Mouse (Mus musculus): ENCODE data around the gene Herpud1. TPM values are rescaled to one million over a fixed set of nuclear protein-coding genes. Genes with fewer than 3 reads are reported as not detected.
"Not testable (repeated sequence)": the region's sequence is repeated elsewhere in the genome, so short reads cannot be mapped to it uniquely, and the experiment has no call there.

Herpud1 gene
- polyA plus RNA-seq, 1 experiment from 2014 or later = 167 TPM

DNA sequence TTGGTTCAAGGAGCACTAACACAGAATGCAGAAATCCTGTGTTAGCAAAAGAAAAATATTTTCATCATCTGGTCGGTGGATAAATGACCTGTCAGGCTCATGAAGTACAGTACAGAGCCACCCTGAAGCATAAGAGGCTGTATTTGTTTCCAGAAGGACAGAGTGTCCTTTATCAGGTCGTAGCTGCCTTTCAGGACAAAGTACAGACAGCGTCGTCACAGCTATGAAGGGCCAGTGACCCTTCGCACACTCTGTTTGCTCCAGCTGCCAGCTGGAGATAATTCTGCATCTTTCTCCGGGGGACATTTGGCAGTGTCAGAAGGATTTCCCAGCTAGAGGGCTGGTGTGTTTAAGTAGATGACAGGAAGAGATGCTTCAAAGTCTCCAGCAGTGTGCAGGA, 6.4 kb downstream of the Herpud1 start:
- no peaks in the 10 kb centered on the region for H3K9me3 ChIP-seq (replicated peaks; ENCODE audit: control insufficient read depth, low read length)
- no peak overlapping the region for H3K4me2 ChIP-seq (ENCODE audit: low read depth, low read length)
- H3K4me3 ChIP-seq (replicated peaks; ENCODE audit: low read length) = no peak overlapping the region
- H3K4me1 ChIP-seq (ENCODE audit: control insufficient read depth, insufficient read depth, low read length) = peaks cover 7% of the 10 kb centered on the region; the same call in 1 of the 2 replicates
- H3K27ac ChIP-seq (ENCODE audit: low read length) = no peak overlapping the region
- 49% methylated on average over 6 of the region's 6 CpGs for WGBS
- ATAC-seq (ENCODE audit: insufficient read depth, low FRiP score) = no peak
- H3K9ac ChIP-seq (ENCODE audit: low read length) = no peak overlapping the region
- peaks cover 64% of the 10 kb centered on the region for H3K36me3 ChIP-seq (ENCODE audit: control insufficient read depth, insufficient read depth, low read length)
- no peaks in the 10 kb centered on the region for H3K27me3 ChIP-seq (ENCODE audit: control insufficient read depth, insufficient read depth, low read length)

DNA sequence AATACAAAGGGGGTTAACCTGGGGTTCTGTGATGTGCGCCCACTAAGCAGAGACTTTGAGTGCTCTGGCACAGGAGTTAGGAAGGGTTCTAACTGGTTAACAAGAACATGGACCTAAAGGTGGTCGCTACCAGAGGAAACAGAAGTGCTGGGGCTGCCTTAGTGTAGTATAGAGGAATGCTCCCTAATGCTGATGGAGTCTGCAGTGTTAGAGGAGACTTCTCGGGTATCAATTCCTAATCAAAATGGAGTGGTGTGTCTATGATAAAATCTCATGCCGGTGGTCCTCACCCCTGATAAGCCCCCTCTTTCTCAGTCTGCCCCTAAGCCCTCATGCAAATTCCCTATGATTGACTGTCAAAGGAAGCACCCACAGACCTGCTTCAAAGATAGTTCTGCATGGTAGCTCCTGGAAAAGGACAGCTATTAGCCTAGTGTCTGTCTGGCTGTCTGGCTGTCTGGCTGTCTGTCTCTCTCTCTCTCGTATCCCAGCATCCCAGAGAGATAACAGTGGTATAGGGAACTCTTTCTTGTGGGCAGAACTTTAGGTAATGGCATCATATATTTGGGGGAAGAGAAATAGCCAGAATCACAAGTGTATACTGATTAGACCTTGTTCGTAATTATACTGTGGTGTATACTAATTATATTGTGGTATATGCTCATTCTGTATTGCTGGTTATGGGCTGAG, 9.8 kb downstream of the Herpud1 start:
- H3K36me3 ChIP-seq (ENCODE audit: control insufficient read depth, insufficient read depth, low read length) = peaks cover 46% of the 10 kb centered on the region

DNA sequence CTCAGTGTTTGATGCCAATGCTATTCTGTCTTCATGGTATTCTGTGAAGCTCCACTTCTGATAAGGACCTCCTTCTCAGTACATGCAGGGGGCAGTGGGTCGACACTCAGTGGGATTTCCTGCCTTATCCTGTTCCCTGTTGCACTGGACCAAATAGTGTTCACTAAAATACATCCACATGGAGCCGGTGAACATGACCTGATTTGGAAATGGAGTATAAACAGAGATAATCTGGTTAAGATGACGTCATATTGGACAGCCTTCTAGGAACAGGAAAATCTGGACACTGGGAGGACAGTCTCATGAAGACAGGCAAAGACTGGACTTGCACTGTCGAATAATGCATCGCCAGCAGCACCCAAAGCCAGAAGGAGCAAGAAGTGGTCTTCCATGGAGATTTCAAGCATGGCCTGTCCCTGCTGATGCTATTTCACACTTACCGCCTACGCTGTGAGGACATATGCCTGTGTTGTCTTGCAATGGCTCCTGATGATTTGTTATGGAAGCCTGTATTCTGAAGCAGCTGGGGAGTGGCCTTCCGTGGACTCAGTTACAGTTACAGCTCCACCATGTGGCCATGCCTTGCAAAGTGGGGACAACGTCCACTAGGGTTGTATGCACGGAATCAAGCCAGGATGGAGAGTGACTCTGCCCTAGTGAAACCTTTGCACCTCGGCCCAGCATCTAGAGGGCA, 10.9 kb downstream of the Herpud1 start:
- 55% methylated on average over 11 of the region's 11 CpGs for WGBS
- no peak overlapping the region for H3K4me3 ChIP-seq (replicated peaks; ENCODE audit: low read length)
- H3K9ac ChIP-seq (ENCODE audit: low read length) = no peak overlapping the region
- no peak overlapping the region for H3K27ac ChIP-seq (ENCODE audit: low read length)
- no peaks in the 10 kb centered on the region for H3K27me3 ChIP-seq (ENCODE audit: control insufficient read depth, insufficient read depth, low read length)
- no peak overlapping the region for H3K4me2 ChIP-seq (ENCODE audit: low read depth, low read length)
- H3K9me3 ChIP-seq (replicated peaks; ENCODE audit: control insufficient read depth, low read length) = no peaks in the 10 kb centered on the region
- H3K4me1 ChIP-seq (ENCODE audit: control insufficient read depth, insufficient read depth, low read length) = no peaks in the 10 kb centered on the region
- H3K36me3 ChIP-seq (ENCODE audit: control insufficient read depth, insufficient read depth, low read length) = peaks cover 35% of the 10 kb centered on the region
- no peak; the same call in 1 of the 2 replicates for ATAC-seq (ENCODE audit: insufficient read depth, low FRiP score)

More for the DNA sequence above, 9.8 kb downstream of the Herpud1 start:
- ATAC-seq (ENCODE audit: insufficient read depth, low FRiP score) = no peak
- Histone ChIP-seq H3K9ac (ENCODE audit: low read length) (no peak overlapping the region), H3K4me1 (ENCODE audit: control insufficient read depth, insufficient read depth, low read length) (no peaks in the 10 kb centered on the region), H3K4me2 (ENCODE audit: low read depth, low read length) (no peak overlapping the region), H3K27me3 (ENCODE audit: control insufficient read depth, insufficient read depth, low read length) (no peaks in the 10 kb centered on the region), H3K9me3 (replicated peaks; ENCODE audit: control insufficient read depth, low read length) (no peaks in the 10 kb centered on the region), H3K4me3 (replicated peaks; ENCODE audit: low read length) (no peak overlapping the region), H3K27ac (ENCODE audit: low read length) (no peak overlapping the region)
- 85% methylated on average over 6 of the region's 6 CpGs for WGBS

DNA sequence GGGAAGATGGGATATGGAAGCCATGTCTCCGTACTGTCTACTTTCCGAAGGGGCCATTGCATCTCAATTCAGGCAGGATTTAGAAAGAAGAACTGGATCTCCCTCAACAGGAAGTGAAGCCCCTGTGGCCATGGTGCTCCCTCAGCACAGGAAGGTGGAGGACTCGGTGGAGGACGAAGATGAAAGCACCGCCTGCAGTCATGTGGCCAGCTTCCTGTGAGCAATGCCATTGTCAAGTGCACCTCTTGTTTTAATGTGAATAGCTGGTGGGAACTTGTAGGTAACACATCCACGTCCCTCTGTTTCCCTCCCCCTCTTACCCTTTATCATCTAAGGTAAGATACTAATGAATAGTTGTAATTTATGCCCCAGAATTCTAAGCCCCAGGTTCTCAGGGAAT, 12.3 kb downstream of the Herpud1 start:
- Histone ChIP-seq H3K9ac (ENCODE audit: low read length) (no peak overlapping the region), H3K27me3 (ENCODE audit: control insufficient read depth, insufficient read depth, low read length) (no peaks in the 10 kb centered on the region), H3K36me3 (ENCODE audit: control insufficient read depth, insufficient read depth, low read length) (peaks cover 24% of the 10 kb centered on the region), H3K4me3 (replicated peaks; ENCODE audit: low read length) (no peak overlapping the region), H3K9me3 (replicated peaks; ENCODE audit: control insufficient read depth, low read length) (no peaks in the 10 kb centered on the region), H3K27ac (ENCODE audit: low read length) (no peak overlapping the region), H3K4me1 (ENCODE audit: control insufficient read depth, insufficient read depth, low read length) (no peaks in the 10 kb centered on the region), H3K4me2 (ENCODE audit: low read depth, low read length) (no peak overlapping the region)
- ATAC-seq (ENCODE audit: insufficient read depth, low FRiP score) = no peak
- WGBS = 78% methylated on average over 6 of the region's 6 CpGs

DNA sequence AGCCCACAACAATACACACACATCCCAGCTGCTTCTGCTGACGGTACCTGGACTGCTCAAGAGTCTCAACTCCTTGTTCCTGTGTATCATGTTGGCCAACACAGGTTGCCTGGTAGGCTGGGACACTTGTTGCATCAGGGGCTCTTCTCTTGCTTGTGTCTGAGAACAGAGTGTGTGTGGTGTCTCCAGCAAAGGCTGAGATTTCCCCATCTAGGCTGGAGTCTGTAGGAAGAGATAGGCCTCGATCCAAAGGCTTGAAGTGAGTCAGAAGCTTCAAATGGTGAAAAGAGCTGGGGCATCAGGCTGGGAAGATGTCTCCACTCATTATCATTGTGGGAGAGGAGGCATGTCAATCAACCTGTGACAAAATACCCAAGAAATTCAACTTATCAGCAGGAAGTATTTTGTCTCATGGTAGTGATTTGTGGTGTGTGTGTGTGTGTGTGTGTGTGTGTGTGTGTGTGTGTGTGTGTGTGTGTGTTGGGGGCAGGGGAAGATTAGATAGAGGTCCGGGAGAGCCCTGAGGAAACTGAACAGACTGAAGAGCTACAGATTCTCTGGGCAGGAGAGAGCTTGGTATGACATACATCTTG, 13.2 kb downstream of the Herpud1 start:
- 83% methylated on average over 3 of the region's 3 CpGs for WGBS
- Histone ChIP-seq H3K4me2 (ENCODE audit: low read depth, low read length) (no peak overlapping the region), H3K27me3 (ENCODE audit: control insufficient read depth, insufficient read depth, low read length) (no peaks in the 10 kb centered on the region), H3K4me3 (replicated peaks; ENCODE audit: low read length) (no peak overlapping the region), H3K27ac (ENCODE audit: low read length) (no peak overlapping the region), H3K4me1 (ENCODE audit: control insufficient read depth, insufficient read depth, low read length) (no peaks in the 10 kb centered on the region), H3K36me3 (ENCODE audit: control insufficient read depth, insufficient read depth, low read length) (peaks cover 16% of the 10 kb centered on the region), H3K9me3 (replicated peaks; ENCODE audit: control insufficient read depth, low read length) (no peaks in the 10 kb centered on the region), H3K9ac (ENCODE audit: low read length) (no peak overlapping the region)
- ATAC-seq (ENCODE audit: insufficient read depth, low FRiP score) = no peak

DNA sequence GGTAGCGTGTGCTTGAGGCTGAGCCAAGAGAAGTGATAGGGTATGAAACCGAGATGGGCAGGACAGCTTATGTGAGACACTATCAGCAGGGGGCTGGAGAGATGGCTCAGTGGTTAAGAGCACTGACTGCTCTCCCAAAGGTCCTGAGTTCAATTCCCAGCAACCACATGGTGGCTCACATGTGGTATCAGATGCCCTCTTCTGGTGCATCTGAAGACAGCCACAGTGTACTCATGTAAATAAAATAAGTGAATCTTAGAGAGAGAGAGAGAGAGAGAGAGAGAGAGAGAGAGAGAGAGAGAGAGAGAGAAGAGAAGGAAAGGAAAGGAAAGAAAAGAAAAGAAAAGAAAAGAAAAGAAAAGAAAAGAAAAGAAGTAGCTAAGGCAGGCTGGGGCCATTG, 13.7 kb downstream of the Herpud1 start:
- H3K9me3 ChIP-seq (replicated peaks; ENCODE audit: control insufficient read depth, low read length); ATAC-seq (ENCODE audit: insufficient read depth, low FRiP score); H3K27ac ChIP-seq (ENCODE audit: low read length); H3K27me3 ChIP-seq (ENCODE audit: control insufficient read depth, insufficient read depth, low read length); H3K4me3 ChIP-seq (replicated peaks; ENCODE audit: low read length); H3K4me1 ChIP-seq (ENCODE audit: control insufficient read depth, insufficient read depth, low read length); H3K9ac ChIP-seq (ENCODE audit: low read length); H3K4me2 ChIP-seq (ENCODE audit: low read depth, low read length): not testable (repeated sequence)
- 85% methylated on average over 2 of the region's 2 CpGs for WGBS
- peaks cover 11% of the 10 kb centered on the region for H3K36me3 ChIP-seq (ENCODE audit: control insufficient read depth, insufficient read depth, low read length)

DNA sequence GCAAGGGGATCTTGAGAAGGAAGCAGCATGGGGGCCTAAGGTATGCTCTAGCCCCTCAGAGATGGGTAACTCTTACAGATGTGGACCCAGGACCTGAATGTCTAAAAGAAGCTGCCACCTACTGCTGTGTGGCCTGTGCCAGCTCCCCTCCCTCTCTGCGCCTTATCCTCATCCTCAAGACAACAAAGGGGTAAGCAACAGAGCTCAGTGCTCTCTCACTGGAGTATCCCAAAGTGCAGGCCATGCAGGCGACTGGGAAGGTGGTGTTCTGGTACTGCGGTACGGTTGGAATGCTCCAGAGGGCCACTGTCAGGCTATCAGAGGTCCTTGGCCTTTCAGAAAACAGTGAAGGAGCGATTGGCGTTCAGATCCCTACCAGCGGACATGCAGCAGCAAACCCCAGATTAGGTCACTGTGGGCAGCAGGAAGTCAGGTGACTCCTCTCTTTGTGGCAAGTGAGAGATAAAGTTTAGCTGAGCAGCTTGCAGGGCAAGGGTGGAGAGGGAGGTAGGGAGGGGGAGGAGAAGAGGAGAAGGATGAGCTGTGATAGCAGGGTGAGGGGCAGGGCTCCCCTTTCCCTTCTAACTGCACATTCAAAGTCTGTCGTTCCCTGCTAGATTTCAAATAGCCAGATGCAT, 22.3 kb downstream of the Herpud1 start:
- H3K27me3 ChIP-seq (ENCODE audit: control insufficient read depth, insufficient read depth, low read length) = no peaks in the 10 kb centered on the region
- H3K27ac ChIP-seq (ENCODE audit: low read length) = no peak overlapping the region
- no peak overlapping the region for H3K9ac ChIP-seq (ENCODE audit: low read length)
- no peak overlapping the region for H3K4me3 ChIP-seq (replicated peaks; ENCODE audit: low read length)
- no peaks in the 10 kb centered on the region for H3K4me1 ChIP-seq (ENCODE audit: control insufficient read depth, insufficient read depth, low read length)
- ATAC-seq (ENCODE audit: insufficient read depth, low FRiP score) = no peak
- no peaks in the 10 kb centered on the region for H3K9me3 ChIP-seq (replicated peaks; ENCODE audit: control insufficient read depth, low read length)
- WGBS = 52% methylated on average over 8 of the region's 8 CpGs
- H3K36me3 ChIP-seq (ENCODE audit: control insufficient read depth, insufficient read depth, low read length) = no peaks in the 10 kb centered on the region
- no peak overlapping the region for H3K4me2 ChIP-seq (ENCODE audit: low read depth, low read length)

DNA sequence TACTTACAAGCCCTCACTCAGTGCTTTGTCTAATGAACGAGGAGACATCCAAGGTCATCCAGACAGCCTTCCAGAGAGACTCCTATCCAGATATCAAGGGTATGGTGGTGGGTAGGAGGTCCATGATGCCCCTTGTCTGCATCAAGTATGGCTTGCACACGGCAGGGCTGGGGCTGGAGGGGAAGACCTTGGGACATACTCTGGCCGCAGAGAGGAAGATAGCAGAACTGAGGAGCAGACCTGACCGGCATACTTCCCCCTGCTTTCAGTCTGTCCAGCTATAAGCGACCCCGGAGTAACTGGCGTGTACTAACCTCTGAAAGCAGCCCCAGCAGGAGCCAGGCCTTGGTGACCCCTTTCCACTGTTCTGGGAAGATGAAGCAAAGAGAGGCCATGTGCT, 23.3 kb downstream of the Herpud1 start:
- WGBS = 86% methylated on average over 7 of the region's 7 CpGs
- no peak for ATAC-seq (ENCODE audit: insufficient read depth, low FRiP score)
- Histone ChIP-seq H3K4me1 (ENCODE audit: control insufficient read depth, insufficient read depth, low read length) (no peaks in the 10 kb centered on the region), H3K9ac (ENCODE audit: low read length) (no peak overlapping the region), H3K27me3 (ENCODE audit: control insufficient read depth, insufficient read depth, low read length) (no peaks in the 10 kb centered on the region), H3K4me2 (ENCODE audit: low read depth, low read length) (no peak overlapping the region), H3K27ac (ENCODE audit: low read length) (no peak overlapping the region), H3K9me3 (replicated peaks; ENCODE audit: control insufficient read depth, low read length) (no peaks in the 10 kb centered on the region), H3K36me3 (ENCODE audit: control insufficient read depth, insufficient read depth, low read length) (no peaks in the 10 kb centered on the region), H3K4me3 (replicated peaks; ENCODE audit: low read length) (no peak overlapping the region)

DNA sequence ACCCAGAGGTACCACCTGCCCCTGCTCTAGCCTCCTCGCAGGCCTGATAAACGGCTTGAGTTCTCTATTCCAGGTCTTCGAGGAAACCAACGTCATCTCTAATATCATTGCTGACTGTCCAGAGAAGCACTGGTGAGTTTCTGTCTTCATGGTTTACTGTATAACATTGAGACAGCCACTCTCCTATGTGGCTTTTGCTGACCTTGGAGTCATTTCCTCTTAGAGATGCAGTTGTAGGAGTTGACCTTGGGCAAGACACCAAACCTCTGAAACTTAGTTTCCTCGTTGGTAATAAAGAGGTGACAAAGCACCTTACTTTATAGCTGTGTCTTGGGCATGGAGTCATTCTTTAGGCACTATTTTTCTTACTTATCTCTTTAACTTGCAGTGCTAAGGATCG, 26.3 kb downstream of the Herpud1 start:
- Histone ChIP-seq H3K4me3 (replicated peaks; ENCODE audit: low read length) (no peak overlapping the region), H3K27ac (ENCODE audit: low read length) (no peak overlapping the region), H3K4me2 (ENCODE audit: low read depth, low read length) (no peak overlapping the region), H3K4me1 (ENCODE audit: control insufficient read depth, insufficient read depth, low read length) (no peaks in the 10 kb centered on the region), H3K9ac (ENCODE audit: low read length) (no peak overlapping the region), H3K27me3 (ENCODE audit: control insufficient read depth, insufficient read depth, low read length) (no peaks in the 10 kb centered on the region), H3K9me3 (replicated peaks; ENCODE audit: control insufficient read depth, low read length) (no peaks in the 10 kb centered on the region), H3K36me3 (ENCODE audit: control insufficient read depth, insufficient read depth, low read length) (no peaks in the 10 kb centered on the region)
- ATAC-seq (ENCODE audit: insufficient read depth, low FRiP score) = no peak
- WGBS = 78% methylated on average over 6 of the region's 6 CpGs
